Mouse (Mus musculus): ENCODE measurements around the gene Rsf1. TPM values are rescaled to one million over a fixed set of nuclear protein-coding genes. Genes with fewer than 3 reads are reported as not detected.

Gene Rsf1
- polyA plus RNA-seq, 1 experiment from 2014 or later, result 15.7 TPM

- Histone ChIP-seq H3K27me3 (replicated peaks) (no peaks in the 10 kb centered on the region), H3K4me3 (no peak overlapping the region), H3K27ac (ENCODE audit: poor library complexity, severe bottlenecking) (no peak overlapping the region), H3K36me3 (no peaks in the 10 kb centered on the region), H3K9ac (no peak overlapping the region), H3K4me1 (replicated peaks) (peaks cover 22% of the 10 kb centered on the region), H3K4me2 (0 out of 2 replicates have a peak overlapping the region, but pooled peaks have one; percentile 8), H3K9me3 (replicated peaks) (no peaks in the 10 kb centered on the region)
- 22% methylated on average over 2 of the region's 2 CpGs for WGBS
- ATAC-seq (ENCODE audit: insufficient number of reproducible peaks, low FRiP score), result no peak
These were observed 49.7 kb downstream of the Rsf1 start for GRCm38 (mm10) chr7:97629351-97629750.

GRCm38 (mm10) chr7:97631290-97631689, 51.6 kb downstream of the Rsf1 start:
- Histone ChIP-seq H3K9me3 (replicated peaks) (no peaks in the 10 kb centered on the region), H3K27me3 (replicated peaks) (no peaks in the 10 kb centered on the region), H3K27ac (ENCODE audit: poor library complexity, severe bottlenecking) (no peak overlapping the region), H3K4me1 (replicated peaks) (peaks cover 22% of the 10 kb centered on the region), H3K36me3 (no peaks in the 10 kb centered on the region), H3K4me2 (no peak overlapping the region), H3K4me3 (no peak overlapping the region), H3K9ac (no peak overlapping the region)
- 88% methylated on average over 2 of the region's 2 CpGs for WGBS
- ATAC-seq (ENCODE audit: insufficient number of reproducible peaks, low FRiP score), result no peak

GRCm38 (mm10) chr7:97632897-97633296, 53.2 kb downstream of the Rsf1 start:
- H3K9ac ChIP-seq, result no peak overlapping the region
- H3K4me2 ChIP-seq, result no peak overlapping the region
- H3K27me3 ChIP-seq (replicated peaks), result no peaks in the 10 kb centered on the region
- no peak overlapping the region for H3K4me3 ChIP-seq
- WGBS, result 77% methylated on average over 1 of the region's 1 CpGs
- peaks cover 24% of the 10 kb centered on the region for H3K4me1 ChIP-seq (replicated peaks)
- ATAC-seq (ENCODE audit: insufficient number of reproducible peaks, low FRiP score), result no peak
- H3K9me3 ChIP-seq (replicated peaks), result no peaks in the 10 kb centered on the region
- 0 out of 2 replicates have a peak, but pooled peaks cover 4% of the 10 kb centered on the region for H3K36me3 ChIP-seq
- H3K27ac ChIP-seq (ENCODE audit: poor library complexity, severe bottlenecking), result no peak overlapping the region

- H3K4me1 ChIP-seq (replicated peaks), result no peaks in the 10 kb centered on the region
- ATAC-seq (ENCODE audit: insufficient number of reproducible peaks, low FRiP score), result no peak
- H3K27me3 ChIP-seq (replicated peaks), result no peaks in the 10 kb centered on the region
- 73% methylated on average over 3 of the region's 3 CpGs for WGBS
- H3K9ac ChIP-seq, result no peak overlapping the region
- no peak overlapping the region for H3K4me3 ChIP-seq
- H3K27ac ChIP-seq (ENCODE audit: poor library complexity, severe bottlenecking), result no peak overlapping the region
- H3K4me2 ChIP-seq, result no peak overlapping the region
- H3K36me3 ChIP-seq, result peaks cover 1% of the 10 kb centered on the region
- no peaks in the 10 kb centered on the region for H3K9me3 ChIP-seq (replicated peaks)
These were observed 65.4 kb downstream of the Rsf1 start for GRCm38 (mm10) chr7:97645060-97645459.

GRCm38 (mm10) chr7:97647656-97648055, 68.0 kb downstream of the Rsf1 start:
- Histone ChIP-seq H3K4me3 (no peak overlapping the region), H3K4me1 (replicated peaks) (no peaks in the 10 kb centered on the region), H3K27ac (ENCODE audit: poor library complexity, severe bottlenecking) (no peak overlapping the region), H3K4me2 (no peak overlapping the region), H3K9ac (no peak overlapping the region), H3K9me3 (replicated peaks) (no peaks in the 10 kb centered on the region), H3K36me3 (peaks cover 9% of the 10 kb centered on the region), H3K27me3 (replicated peaks) (no peaks in the 10 kb centered on the region)
- ATAC-seq (ENCODE audit: insufficient number of reproducible peaks, low FRiP score), result no peak
- WGBS, result 87% methylated on average over 5 of the region's 5 CpGs

GRCm38 (mm10) chr7:97650729-97651128, 71.0 kb downstream of the Rsf1 start:
- Histone ChIP-seq H3K4me3 (no peak overlapping the region), H3K36me3 (peaks cover 27% of the 10 kb centered on the region), H3K27ac (ENCODE audit: poor library complexity, severe bottlenecking) (no peak overlapping the region), H3K9ac (no peak overlapping the region), H3K4me1 (replicated peaks) (no peaks in the 10 kb centered on the region), H3K27me3 (replicated peaks) (no peaks in the 10 kb centered on the region), H3K4me2 (no peak overlapping the region), H3K9me3 (replicated peaks) (no peaks in the 10 kb centered on the region)
- 88% methylated on average over 4 of the region's 4 CpGs for WGBS
- no peak for ATAC-seq (ENCODE audit: insufficient number of reproducible peaks, low FRiP score)

GRCm38 (mm10) chr7:97656144-97656543, 76.5 kb downstream of the Rsf1 start:
- Histone ChIP-seq H3K27ac (ENCODE audit: poor library complexity, severe bottlenecking) (no peak overlapping the region), H3K9ac (no peak overlapping the region), H3K4me1 (replicated peaks) (no peaks in the 10 kb centered on the region), H3K4me3 (no peak overlapping the region), H3K4me2 (no peak overlapping the region), H3K27me3 (replicated peaks) (no peaks in the 10 kb centered on the region), H3K36me3 (peaks cover 33% of the 10 kb centered on the region), H3K9me3 (replicated peaks) (no peaks in the 10 kb centered on the region)
- 80% methylated on average over 6 of the region's 6 CpGs for WGBS
- no peak for ATAC-seq (ENCODE audit: insufficient number of reproducible peaks, low FRiP score)

GRCm38 (mm10) chr7:97661634-97662033, 81.9 kb downstream of the Rsf1 start:
- Histone ChIP-seq H3K27ac (ENCODE audit: poor library complexity, severe bottlenecking) (no peak overlapping the region), H3K36me3 (peaks cover 45% of the 10 kb centered on the region), H3K4me2 (no peak overlapping the region), H3K9me3 (replicated peaks) (no peaks in the 10 kb centered on the region), H3K27me3 (replicated peaks) (no peaks in the 10 kb centered on the region), H3K9ac (no peak overlapping the region), H3K4me1 (replicated peaks) (no peaks in the 10 kb centered on the region), H3K4me3 (no peak overlapping the region)
- 84% methylated on average over 4 of the region's 4 CpGs for WGBS
- no peak for ATAC-seq (ENCODE audit: insufficient number of reproducible peaks, low FRiP score)

- WGBS, result 20% methylated on average over 1 of the region's 1 CpGs
- H3K27me3 ChIP-seq (replicated peaks), result no peaks in the 10 kb centered on the region
- H3K27ac ChIP-seq (ENCODE audit: poor library complexity, severe bottlenecking), result no peak overlapping the region
- H3K4me3 ChIP-seq, result no peak overlapping the region
- H3K36me3 ChIP-seq, result peaks cover 50% of the 10 kb centered on the region
- H3K4me2 ChIP-seq, result no peak overlapping the region
- H3K9me3 ChIP-seq (replicated peaks), result no peaks in the 10 kb centered on the region
- H3K9ac ChIP-seq, result no peak overlapping the region
- ATAC-seq (ENCODE audit: insufficient number of reproducible peaks, low FRiP score), result no peak
- H3K4me1 ChIP-seq (replicated peaks), result no peaks in the 10 kb centered on the region
These were observed 99.5 kb downstream of the Rsf1 start for GRCm38 (mm10) chr7:97679239-97679638.

GRCm38 (mm10) chr7:97687831-97688230, 108.1 kb downstream of the Rsf1 start:
- H3K36me3 ChIP-seq, result peaks cover 29% of the 10 kb centered on the region
- no peak for ATAC-seq (ENCODE audit: insufficient number of reproducible peaks, low FRiP score)
- no peaks in the 10 kb centered on the region for H3K27me3 ChIP-seq (replicated peaks)
- WGBS, result 82% methylated on average over 2 of the region's 2 CpGs
- H3K27ac ChIP-seq (ENCODE audit: poor library complexity, severe bottlenecking), result no peak overlapping the region
- H3K9me3 ChIP-seq (replicated peaks), result no peaks in the 10 kb centered on the region
- no peak overlapping the region for H3K4me3 ChIP-seq
- H3K4me1 ChIP-seq (replicated peaks), result no peaks in the 10 kb centered on the region
- no peak overlapping the region for H3K9ac ChIP-seq
- no peak overlapping the region for H3K4me2 ChIP-seq

GRCm38 (mm10) chr7:97695441-97695840, 115.8 kb downstream of the Rsf1 start:
- ATAC-seq (ENCODE audit: insufficient number of reproducible peaks, low FRiP score), result no peak
- no peak overlapping the region for H3K9ac ChIP-seq
- peaks cover 20% of the 10 kb centered on the region for H3K36me3 ChIP-seq
- H3K27ac ChIP-seq (ENCODE audit: poor library complexity, severe bottlenecking), result no peak overlapping the region
- no peak overlapping the region for H3K4me3 ChIP-seq
- H3K27me3 ChIP-seq (replicated peaks), result no peaks in the 10 kb centered on the region
- H3K9me3 ChIP-seq (replicated peaks), result no peaks in the 10 kb centered on the region; the same call in 1 of the 2 replicates
- no peak overlapping the region for H3K4me2 ChIP-seq
- peaks cover 7% of the 10 kb centered on the region; the same call in 1 of the 2 replicates for H3K4me1 ChIP-seq (replicated peaks)
- 89% methylated on average over 1 of the region's 1 CpGs for WGBS

- H3K4me2 ChIP-seq, result peak overlapping the region; percentile 88
- H3K4me1 ChIP-seq (replicated peaks), result peaks cover 7% of the 10 kb centered on the region; the same call in 1 of the 2 replicates
- H3K36me3 ChIP-seq, result peaks cover 20% of the 10 kb centered on the region
- peak overlapping the region; percentile 88 for H3K9ac ChIP-seq
- no peaks in the 10 kb centered on the region for H3K27me3 ChIP-seq (replicated peaks)
- peak overlapping the region; percentile 81 for H3K4me3 ChIP-seq
- 36% methylated on average over 19 of the region's 19 CpGs for WGBS
- no peak overlapping the region for H3K27ac ChIP-seq (ENCODE audit: poor library complexity, severe bottlenecking)
- ATAC-seq (ENCODE audit: insufficient number of reproducible peaks, low FRiP score), result peak; percentile 49
- no peaks in the 10 kb centered on the region; the same call in 1 of the 2 replicates for H3K9me3 ChIP-seq (replicated peaks)
These were observed 116.4 kb downstream of the Rsf1 start for GRCm38 (mm10) chr7:97696133-97696505.

Data from heart, embryonic 12.5 days (tissue).